Mouse (Mus musculus) lung, postnatal 36 days (tissue): ENCODE measurements around the gene Gnpat.
"Not testable (repeated sequence)": the region's sequence is repeated elsewhere in the genome, so short reads cannot be mapped to it uniquely, and the experiment has no call there.

ENCODE experiments used
- DNase-seq: peaks from one replicate; pipeline ENCODE4 v3.0.0; 2022; ENCODE audit warnings: mixed read lengths

The Gnpat gene

DNA sequence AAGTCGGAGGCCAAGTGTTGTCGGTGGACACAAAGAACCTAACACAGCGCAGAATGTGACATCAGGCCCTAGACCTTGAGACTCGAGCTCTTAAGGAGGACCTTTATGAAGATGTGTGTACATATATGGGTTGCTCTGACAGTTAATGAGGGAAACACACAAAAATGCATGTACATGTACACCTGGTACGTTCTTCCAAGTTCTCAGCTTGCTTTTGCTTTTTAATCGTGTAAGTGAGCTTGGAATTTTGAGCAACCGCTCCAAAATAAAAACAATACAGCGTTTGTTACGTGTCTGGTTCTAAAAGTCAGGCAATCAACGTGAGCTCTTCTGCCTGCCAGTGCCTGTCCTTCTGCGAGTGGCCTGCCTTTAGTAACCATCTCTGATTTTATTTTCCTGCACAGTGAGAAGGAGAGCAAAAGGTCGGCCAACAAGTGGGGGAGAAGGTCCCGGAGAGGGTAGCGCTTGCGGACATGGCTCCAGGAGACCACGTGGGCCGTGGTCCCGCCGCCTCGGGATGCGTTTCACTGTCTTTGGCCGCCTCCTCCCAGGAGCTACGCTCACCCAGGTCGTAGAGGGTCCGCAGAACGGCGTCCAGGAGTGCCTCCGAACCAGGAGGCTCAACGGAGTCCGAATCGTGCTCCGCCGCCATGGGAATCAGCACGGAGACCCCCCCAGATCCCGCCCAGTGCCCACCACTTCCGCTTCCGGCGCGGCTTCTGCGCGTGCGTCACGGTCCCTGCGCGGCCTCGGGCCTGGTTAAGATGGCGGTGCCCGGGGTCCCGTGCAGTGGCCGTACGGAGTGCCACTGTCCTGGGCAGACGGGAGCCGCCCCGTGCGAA lies at the start of gene Gnpat, which contains the start of gene 2810004N23Rik:
Gnpat (plus strand) TSS at position 713 of the 842 bp plus-strand sequence.
2810004N23Rik (minus strand) TSS at position 800 of the 842 bp plus-strand sequence.
- peak; percentile 93 for DNase-seq

DNA sequence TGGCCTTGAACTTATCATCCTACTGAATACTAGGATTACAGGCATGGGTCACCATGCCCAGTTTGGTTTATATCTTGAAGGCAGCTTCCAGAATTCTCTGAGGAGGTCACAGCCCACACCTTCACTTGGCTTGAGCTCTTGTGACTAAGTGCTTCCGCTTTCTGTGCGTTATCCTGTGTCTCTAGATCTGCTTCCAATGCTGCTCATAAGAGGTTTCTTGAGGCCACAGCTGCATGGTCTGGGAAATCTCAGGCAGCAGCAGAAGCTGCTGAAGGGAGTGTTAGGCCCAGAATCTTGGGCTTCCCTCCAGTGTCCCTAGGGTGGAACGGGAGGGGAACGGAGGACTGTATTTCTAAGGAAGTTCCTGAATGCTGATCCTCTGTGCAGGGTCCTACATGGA lies 49.5 kb upstream of the Gnpat start:
- no peak for DNase-seq

DNA sequence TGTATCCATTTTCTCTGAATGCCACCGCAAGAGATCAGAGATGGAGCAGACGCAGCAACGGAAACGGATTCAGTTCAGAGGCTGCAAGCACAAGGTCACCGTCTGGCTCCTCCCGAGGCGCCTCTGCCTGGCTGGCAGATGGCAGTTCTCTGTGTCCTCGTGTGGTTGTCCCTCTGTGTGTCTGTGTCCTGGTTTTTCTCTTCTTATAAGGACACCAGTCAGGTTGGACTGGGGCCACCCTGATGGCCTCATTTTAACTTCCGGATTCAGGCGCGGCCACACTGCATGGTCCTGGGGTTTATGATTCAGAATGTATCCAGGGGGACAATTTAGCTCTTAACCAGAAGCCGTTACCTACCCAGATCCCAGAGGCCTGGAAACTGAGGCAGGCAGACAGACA lies 47.0 kb upstream of the Gnpat start:
- no peak for DNase-seq

DNA sequence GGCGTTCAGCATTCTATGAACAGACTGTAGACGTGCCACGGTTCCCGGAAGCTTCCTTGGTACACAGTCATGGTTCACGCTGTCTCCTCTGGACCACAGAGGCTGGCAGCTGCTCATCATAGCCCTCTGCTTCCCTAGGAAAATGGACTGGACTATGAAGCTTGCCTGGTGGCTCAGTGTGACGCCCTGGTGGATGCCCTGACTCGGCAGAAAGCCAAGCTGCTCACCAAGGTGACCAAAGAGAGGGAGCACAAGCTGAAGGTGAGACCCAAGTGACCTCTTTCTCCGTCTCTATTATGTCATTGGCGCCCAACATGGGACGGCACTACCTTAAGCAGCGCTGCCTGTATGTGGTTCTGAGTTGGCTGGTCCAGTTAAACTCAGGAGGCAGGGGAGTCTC lies 46.0 kb upstream of the Gnpat start:
- no peak for DNase-seq

DNA sequence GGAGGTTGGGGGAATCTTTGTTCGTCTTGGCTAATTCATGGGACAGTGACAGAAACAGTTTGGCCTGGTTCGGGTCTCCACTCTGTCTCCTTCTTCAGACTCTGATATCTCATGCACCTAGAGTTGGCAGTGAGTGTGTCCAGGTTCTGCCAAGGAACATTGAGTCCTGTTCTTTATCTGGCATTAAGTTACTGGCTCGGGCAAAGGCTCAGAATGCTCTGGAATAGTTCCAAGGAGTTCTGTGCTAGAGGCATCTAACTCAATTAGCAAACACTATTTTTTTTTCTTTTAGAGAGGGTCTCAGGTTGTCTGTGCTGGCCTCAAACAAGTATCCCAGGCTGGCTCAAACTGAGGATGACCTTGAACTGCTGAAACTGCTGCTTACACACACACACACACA lies 45.5 kb upstream of the Gnpat start:
- DNase-seq, result no peak

DNA sequence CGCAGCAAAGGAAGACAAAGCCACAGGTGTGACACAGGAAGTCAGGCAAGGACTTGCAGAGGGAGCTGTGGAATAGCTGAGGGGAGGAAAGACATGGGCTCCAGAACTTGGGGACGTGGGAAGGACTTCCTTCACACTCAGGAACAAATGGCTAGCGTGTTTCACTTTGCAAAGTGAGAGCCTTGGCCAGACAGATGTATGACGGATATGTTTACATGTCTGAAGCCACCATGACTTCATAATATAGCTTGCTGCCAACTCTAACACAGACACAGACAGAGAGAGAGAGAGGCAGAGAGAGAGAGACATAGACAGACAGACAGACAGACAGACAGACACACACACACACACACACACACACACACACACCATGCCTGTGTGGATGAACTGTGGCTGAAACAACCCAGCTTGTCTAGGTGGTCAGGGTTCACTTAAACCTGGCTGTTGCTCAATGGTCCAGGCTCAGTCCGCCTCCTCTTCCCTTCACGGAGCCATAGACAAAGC lies 43.2 kb upstream of the Gnpat start:
- DNase-seq, result no peak

DNA sequence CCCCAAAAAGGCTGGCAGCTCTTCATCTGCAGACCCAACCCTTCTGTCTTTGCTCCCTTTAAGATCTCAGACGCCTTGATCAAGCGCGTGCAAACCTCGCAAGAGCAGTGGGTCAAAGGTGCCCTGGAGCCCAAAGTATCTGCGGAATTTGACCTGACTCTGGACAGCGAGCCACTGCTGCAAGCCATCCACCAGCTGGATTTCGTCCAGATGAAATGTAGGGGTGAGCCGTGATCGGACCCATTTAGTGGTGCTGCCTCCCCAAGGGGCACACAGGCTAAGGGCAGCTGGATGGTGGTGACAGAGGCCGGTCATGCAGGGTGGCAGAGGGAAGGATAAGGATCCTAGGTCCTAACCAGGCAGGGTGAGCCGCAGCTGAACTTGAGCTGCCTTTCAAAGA lies 42.7 kb upstream of the Gnpat start:
- DNase-seq, result no peak

DNA sequence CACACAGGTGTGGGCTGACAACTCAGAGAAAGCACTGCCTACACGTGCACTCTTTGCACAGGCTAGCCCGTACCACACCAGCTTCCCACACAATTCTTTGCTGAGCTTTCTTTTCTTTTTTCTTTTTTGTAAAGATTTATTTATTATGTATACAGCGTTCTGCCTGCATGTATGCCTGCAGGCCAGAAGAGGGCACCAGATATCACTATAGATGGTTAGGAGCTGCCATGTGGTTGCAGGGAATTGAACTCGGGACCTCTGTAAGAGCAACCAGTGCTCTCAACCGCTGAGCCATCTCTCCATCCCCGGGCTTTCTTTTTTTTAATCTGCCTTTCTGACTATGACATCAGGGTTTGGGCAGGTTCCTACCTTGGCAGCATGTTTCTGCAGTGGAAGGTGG lies 39.3 kb upstream of the Gnpat start:
- DNase-seq, result no peak

DNA sequence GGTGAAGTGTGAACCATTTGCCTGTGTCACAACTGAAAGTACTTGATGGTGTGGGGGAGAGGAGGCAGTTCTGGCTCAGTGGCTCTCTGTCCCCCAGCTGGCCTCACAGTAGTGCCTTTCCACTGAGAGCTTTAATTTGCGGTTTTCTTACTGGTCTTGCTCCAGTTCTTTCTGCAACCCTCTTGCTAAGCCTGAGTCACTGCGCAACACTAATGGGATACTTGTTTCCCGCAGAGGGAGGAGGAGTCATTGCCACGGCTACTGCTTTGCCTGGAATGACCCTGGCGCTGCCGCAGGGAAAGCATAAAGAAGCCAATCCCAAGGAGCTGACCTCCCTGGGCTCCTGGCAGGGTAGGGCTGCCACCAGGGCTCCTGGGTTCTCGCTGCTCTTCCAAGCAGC lies 36.2 kb upstream of the Gnpat start:
- DNase-seq, result peak; percentile 68

DNA sequence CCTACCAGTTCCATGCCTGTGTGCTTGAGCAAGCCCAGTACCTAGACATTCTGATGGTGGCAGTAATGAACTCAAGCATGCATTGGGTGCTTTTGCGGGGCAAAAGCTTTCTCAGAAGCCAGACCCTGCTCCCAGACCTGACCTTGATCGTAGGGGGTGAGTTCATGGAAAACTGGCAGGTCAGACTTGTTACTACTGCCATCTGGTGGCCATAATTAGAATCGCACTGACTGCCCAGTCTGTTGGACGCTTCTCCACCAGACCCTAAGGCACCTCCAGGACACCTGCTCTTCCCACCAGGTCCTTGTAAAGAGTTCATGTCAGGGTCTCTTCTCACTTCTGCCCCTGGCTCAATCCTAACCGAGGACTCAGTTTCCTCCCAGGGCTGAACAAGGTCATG lies 35.4 kb upstream of the Gnpat start:
- DNase-seq, result peak; percentile 80

DNA sequence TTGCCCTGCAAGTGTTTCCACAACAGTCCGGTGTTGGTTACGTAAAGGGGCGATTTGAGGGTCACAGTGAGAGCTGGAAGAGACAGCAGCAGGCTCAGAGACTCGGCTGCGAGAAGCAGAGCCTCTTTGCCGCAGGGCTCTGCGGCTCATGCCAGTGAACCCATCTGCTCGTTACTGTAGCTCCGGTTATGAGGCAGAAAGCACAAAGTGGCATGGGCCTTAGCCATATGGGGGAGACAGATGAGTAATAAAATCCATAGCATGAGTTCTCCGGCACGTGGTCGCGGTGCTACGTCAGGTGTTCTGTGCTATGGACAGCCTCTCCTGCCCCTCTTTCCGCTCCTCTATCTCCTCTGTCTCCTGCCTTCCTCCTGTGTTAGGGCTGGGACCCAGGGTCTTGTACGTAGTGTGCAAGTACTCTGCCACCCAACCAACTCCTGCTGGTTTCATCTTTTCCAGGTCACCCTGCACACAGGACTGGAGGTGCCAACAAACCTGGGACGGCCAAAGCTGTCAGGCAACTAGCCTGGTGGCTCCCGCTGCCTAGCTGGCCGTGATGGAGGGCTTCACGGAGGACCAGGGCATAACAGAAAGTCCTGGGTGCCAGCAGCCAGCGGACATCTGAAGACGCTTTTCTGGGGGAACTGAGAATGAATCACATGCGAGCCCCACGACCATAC lies 34.1 kb upstream of the Gnpat start:
- DNase-seq, result no peak

DNA sequence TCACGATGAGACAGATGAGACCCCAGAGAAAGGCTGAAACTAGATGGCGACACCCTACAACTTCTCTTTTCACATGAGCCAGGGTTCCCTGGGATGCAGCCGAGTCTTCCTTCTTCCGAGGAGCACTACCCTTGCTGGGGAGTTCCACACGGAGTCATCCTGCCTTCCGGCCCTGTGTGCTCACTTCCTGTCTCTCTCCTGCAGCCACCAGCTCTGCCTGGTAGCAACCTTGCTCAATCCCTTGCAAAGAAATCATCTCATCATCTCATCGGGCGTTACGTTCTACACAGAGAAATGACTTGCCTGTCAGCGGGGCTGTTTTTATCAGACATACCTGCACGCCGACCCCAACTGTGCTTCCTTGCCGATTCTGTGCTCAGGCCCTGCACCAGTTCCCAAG lies 32.8 kb upstream of the Gnpat start:
- DNase-seq, result no peak

DNA sequence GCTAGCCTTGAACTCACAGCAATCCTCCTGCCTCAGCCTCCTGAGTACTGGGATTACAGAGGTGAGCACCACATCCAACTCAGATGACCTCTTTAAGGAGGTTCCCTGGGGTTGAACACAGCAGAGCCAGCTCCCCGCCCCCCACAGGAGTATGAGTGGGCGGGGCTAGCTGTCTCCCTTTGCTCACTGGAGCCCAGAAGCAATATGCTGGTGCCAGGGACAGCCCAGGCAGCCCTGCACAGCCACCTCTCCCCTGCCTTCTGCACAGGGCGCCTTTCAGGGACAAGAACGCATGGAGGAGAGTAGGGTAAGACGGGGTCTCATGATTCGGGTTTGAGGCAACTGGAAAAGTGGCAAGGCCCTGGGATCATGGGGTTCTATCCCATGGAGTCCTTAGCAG lies 31.3 kb upstream of the Gnpat start:
- no peak for DNase-seq

DNA sequence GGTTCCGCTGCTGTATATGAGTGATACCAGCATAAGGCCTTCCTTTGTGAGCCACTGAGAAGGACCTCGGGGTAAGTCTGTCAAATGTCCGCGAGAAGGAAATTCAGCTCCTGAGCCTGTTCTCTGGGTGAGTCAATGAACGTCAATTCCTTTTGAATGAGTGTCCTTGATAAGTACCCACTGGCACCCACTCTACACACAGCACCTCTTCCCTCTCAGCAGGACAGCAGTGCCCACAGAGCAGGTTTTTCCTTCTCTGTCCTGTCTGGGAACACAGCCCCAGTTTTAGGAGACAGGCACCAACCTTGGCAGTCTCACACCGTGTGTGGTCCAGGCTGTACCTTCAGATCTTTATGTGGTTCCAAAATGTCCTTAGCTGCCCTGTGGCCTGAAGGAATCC lies 30.9 kb upstream of the Gnpat start:
- no peak for DNase-seq

DNA sequence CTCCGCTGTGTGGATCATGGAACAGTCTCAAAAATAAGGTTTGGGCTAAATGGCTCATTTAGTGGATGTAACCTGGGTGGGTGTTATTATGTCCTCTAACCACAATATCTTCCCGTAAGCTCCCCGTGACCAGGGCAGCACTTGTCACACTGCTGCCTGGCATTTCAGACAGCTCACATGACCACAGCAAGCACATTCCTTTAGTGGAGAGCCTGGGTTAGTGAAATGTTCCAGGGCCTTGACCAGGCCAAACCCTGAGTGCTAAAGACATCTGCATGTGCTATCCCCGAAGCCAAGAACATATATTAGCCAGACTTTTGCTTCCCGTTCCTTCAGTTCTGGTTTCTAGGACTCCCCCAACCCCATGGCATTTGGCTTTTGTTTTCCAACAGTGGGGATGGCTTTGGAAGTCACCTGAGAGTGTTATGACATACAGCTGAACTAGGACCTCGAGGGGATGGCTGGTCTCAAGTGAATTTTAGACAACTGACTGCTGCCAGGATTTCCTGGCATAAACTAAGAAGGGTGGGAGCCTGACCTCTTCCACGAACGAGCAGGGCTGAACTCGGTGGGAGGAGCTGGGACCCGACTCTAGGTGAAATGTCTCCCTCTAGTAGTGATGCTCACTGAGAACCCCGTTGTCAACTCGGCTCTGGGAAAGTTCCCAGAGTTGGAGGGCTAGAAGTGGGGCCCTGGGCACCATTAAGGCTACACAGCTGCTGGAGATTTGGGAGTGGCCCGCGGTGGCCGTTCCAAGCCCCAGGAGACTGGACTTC lies 29.2 kb upstream of the Gnpat start:
- peak; percentile 51 for DNase-seq

DNA sequence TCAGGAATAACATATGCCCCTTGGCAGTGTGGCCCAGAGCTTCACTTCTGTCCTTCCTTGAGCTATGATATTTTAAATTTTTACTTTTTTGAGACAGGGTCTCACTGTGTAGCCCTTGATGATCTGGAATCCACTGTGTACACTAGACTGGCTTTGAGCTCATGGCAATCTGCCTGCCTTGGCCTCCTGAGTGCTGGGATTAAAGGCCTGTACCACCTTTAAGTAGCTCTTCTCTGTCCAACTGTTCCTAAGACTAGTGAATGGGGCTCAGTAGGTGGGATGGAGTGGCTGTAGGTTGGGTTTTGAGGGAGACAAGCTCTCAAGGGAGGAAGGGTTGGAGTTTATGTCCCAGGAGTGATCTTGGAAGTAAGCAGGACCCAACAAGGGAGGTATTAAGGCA lies 27.0 kb upstream of the Gnpat start:
- no peak for DNase-seq

DNA sequence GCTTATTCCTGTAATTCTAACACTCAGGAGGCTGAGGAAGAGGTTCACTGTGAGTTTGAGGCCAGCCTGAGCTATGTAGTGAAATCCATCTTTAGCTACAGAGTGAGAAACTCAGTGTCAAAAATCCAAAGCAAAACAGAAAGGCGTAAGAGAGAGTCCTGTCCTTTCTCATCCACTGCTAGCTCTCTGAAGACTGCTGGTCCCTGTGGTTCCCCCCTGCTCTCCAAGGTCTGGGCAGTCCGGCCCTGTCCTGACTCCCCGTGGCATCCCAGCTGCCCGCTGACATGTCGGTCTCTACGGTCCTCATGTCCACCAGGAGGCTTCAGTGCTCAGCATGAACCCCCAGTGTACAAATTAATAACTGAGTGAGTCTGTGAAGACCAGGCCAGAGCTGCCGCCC lies 26.6 kb upstream of the Gnpat start:
- DNase-seq, result no peak

DNA sequence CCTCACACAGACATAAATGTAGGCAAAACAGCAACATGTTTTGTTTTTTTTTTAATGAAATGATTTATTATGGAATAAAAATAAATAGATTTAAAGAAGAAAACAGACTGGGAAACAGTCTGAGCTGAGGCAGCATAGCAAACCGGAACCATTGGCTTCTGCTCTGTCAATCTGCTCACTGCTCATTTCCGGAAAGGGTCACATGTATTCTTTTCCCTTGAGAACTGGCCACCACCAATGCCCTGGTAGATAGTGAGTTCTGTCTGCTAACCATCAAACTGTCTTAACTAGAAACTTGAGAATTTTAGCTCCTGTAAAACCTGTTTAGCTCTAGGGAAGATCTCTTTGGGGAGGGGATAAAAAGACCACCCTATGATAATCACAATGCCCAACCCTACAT lies 25.9 kb upstream of the Gnpat start:
- DNase-seq, result no peak

DNA sequence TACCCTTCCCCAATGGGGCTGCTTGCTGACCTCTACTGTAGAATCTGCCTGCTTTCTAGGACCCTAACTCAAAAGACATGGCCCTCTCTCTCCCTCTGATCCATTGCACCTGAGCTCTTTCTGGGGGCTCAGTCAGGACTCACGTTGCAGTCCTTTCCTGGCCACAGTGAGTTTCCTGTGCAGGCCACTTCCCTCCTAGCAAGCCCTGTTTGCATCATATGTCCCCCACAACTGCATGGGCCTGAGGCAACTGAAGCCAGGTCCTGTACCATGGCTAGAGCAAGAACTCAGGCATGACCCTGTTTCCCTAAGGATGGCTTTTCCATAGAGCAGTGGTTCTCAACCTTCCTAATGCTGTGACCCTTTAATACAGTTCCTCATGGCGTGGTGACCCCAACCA lies 24.9 kb upstream of the Gnpat start:
- no peak for DNase-seq

DNA sequence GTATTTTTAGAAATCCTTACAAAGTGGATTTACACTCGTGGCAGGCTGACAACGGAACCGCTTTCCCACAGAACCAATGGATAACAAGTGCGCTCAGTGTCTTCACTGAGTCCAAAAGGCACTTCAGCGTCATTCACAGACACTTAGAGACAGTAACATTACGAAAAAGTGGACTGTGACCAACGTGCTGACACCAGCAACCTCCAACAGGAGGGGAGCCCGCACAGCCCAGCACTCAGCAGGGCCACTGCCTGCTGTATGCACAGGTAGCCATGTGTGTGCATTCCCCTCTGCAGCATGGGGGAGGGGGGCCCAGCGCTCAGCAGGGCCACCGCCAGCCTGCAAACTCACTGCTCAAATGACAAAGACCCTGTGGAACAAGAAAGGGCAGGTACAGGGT lies 23.5 kb upstream of the Gnpat start:
- no peak for DNase-seq

DNA sequence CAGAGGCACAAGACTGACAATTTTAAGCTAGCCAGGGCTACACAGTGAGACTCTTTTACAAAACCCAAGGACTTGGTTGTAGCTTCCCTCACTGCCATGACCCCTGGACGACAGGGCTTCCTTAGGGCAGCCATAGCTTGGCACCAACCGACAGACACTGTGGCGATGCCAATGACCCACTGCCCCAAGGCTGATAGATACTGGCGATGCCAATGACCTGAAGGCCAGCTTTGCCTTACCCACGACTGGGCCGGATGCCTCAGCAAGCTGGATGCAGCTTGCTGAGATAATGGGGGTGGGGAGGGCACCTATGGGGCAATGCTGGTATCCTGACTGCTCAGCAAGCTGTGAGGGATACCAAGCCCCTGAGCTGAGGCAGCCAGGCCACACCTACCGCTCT lies 21.9 kb upstream of the Gnpat start:
- no peak for DNase-seq

DNA sequence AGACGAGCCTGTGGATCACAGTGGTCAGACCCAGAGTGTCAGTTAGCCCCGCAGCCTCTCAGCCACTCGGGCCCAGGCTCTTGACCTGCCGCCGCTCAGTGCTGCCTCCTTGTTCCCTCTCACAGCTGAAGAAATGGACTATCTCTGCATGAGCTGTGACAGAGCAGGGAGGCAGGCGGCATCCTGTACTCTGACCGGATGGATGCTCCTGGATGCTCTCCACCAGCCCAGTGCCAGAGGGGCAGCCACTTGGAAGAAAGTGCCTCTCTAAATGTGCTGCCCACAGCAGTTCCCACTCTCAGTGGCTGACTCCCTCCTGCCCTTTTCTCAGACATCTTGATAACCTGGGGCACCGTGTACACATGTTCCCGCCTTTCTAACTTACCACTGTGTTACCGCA lies 21.1 kb upstream of the Gnpat start:
- no peak for DNase-seq

DNA sequence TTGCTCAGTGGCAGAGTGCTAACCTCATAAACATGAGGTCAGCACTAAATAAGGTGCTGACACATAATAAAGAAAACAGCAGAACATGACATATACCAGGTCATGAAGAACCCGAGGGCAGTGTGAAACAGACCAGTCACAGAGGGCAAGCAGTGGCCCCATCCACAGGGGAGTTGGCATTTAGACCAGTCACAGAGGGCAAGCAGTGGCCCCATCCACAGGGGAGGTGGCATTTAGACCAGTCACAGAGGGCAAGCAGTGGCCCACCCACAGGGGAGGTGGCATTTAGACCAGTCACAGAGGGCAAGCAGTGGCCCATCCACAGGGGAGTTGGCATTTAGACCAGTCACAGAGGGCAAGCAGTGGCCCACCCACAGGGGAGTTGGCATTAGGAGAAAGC lies 19.9 kb upstream of the Gnpat start:
- not testable (repeated sequence) for DNase-seq

DNA sequence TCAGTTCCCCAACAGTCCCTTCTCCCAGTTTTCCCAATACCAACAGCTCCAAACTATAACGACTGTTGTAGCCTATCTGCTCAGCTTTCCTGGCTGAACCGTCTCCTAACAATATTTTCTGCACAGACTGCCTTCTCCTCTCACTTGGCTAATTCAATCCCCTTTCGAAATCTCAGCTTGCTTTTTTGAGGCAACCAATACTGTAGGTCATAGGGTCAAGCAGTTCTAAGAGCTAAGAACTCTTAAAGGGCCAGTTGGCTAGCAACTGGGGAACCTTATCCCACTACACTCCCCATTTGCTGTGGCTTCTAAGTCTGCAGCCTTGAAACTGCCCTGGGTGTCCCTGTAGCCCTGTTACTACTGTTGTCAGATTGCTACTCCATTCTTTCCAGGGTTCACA lies 17.7 kb upstream of the Gnpat start:
- DNase-seq, result peak; percentile 71
